Mouse (Mus musculus): Measurements from ENCODE around the gene Hist1h1d.

- TF ChIP-seq CTCF (IDR thresholded peaks at IDR 0.05; ENCODE audit: borderline replicate concordance, control insufficient read depth, extremely low read depth, insufficient read depth, low read length, poor library complexity) (no peak), POLR2A (IDR thresholded peaks at IDR 0.05; ENCODE audit: control insufficient read depth, extremely low read depth, insufficient read depth, low read length, poor library complexity) (no peak)
Measured at GRCm38 (mm10) chr13:23609209-23609608, 56.1 kb downstream of the Hist1h1d start.

Measured in thymus, adult 2 months (tissue).